Mouse (Mus musculus): ENCODE measurements around the gene Slc39a7.

GRCm38 (mm10) chr17:34027656-34028223 lies 3.7 kb downstream of the Slc39a7 start, which contains the start of gene H2-Ke6:
- TF ChIP-seq CTCF (IDR thresholded peaks at IDR 0.05; ENCODE audit: control insufficient read depth, insufficient read depth, insufficient replicate concordance, low read depth, low read length) (no peak), POLR2A (IDR thresholded peaks at IDR 0.05; ENCODE audit: control insufficient read depth, low read depth, low read length) (peak; percentile 61)

All from testis, adult 2 months (tissue).